Mouse (Mus musculus): ENCODE results near the gene Zfp513.
"Not testable (repeated sequence)": the region's sequence is repeated elsewhere in the genome, so short reads cannot be mapped to it uniquely, and the experiment has no call there.

The Zfp513 gene

DNA sequence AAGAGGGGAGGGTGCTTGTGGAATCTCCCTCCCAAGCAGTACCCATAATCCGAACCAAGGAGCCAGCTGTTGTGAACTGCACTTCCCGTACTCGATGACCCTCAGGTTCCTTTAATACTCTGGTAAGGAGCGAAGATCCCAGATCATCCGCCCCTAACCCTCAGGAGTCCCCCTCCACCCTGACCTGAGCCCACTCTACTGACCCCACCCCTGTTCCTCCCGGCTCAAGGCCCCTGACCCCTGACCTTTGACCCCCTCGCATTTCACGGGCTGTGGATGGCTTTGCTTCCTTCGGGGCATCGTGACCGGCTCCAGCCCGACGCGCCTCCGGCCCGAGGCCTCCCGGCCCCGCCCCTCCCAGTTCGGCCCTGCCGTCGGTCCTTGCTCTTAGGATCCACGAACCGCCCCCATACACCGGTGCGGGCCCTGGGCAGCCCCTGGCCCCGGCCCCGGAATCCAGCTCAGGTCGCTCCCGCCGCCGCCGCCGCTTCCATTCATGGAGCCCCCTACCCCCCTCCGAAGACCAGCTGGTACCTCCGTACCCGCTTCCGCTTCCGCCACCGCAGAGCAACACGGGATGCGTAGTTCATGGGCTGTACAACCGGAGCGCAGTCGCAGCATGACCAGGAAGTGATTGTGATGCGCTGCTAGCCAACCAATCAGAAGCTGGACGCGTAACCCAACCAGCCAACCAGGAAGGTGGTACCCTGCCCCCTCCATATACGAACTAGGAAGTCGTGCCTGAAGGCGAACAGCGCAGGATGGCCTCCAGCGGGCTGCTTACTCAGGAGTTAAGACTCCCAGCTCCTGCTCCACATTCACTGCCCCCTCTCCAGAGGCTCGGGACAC is at the start of gene Zfp513:
Gene Zfp513 (minus strand): TSS at position 562 of the 849 bp plus-strand sequence.
- peak; percentile 83 to 88 for DNase-seq (ENCODE audit: low spot score in 2 of 2)

DNA sequence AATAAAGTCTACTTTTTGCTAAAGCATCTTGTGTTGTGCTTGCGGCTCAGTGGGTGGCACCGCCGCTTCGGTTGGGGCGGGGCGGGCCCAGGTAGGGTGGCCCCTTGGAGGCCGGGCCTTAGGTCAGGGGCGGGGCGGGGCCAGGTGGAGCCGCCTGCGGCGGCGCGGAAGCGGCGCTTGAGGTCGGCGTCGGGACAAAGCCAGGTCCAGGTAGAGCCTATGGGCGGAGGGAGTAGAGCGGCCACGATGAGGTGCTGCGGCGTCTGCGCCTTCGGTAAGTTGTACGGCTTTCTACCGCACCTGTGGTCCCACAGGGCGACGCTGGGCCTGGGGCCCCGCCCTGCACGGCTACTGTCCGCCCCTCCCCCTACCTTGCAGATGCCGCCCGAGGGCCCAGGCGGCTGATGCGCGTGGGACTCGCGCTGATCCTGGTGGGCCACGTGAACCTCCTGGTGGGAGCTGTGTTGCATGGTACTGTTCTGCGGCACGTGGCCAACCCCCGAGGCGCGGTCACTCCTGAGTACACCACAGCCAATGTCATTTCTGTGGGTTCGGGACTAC is 49.5 kb upstream of the Zfp513 start, which contains the start of gene Krtcap3:
Gene Krtcap3 (plus strand): TSS at position 151 of the 561 bp plus-strand sequence.
- no peak for DNase-seq (ENCODE audit: low spot score in 2 of 2)

DNA sequence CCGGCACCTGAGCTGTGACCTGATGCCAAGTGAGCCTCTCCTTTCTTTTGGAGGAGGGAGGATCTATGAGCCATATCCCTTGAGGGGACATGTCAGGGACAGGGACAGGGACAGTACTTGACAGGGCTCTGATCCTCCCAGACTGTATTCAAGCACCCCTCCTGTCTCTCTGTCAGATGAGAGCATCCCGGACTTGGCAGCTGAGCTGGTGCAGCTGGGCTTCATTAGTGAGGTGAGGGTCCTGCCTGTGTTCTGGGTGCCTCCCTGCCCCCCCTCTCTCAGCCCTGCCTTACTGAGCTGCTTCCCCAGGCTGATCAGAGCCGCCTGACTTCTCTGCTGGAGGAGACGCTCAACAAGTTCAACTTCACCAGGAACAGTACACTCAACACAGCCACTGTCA is 48.6 kb upstream of the Zfp513 start:
- no peak for DNase-seq (ENCODE audit: low spot score in 2 of 2)

DNA sequence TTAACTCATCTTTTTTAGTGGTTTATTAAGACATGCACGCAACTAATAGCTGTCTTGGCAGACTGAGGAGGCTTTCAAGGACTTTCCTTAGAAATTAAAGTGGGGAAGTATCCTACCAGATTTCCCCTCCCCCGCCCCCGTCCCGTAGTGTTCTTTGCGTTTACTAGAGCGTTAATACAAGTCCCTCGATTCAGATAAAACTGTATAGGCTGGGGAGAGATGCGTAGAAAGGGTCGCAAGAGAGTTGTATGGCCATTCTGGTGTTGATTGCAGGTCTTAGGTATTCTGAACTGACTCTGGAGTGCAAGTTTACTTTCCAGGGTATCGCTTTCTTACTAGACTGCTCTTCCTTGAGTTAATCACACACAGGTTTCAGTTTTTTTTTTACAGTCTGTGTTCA is 40.1 kb upstream of the Zfp513 start:
- no peak for DNase-seq (ENCODE audit: low spot score in 2 of 2)

DNA sequence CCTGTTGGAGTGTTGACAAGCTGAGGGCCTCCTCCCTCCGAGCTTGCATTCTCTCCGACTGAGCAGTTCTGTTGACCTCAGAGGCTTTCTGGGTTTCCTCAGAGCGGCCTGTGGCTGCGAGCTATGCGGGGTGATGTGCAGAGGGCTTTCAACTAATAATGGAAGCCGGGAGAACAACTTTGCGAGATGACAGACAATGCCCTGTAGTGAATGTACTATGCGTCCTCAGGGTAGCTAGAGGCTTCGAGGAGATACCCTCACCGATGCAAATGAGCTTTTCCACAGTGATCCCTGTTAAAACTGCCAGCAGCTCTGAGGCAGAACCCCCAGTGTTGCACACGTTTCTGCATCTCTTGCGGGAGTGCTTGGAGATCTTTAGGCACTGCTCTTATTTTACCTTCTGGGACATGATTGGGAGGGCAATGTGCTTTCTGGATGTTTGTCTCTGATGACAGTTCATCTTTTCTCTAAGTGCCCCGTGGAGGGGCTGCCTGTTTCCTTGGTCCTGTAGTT is 39.5 kb upstream of the Zfp513 start:
- no peak for DNase-seq (ENCODE audit: low spot score in 2 of 2)

- DNase-seq (ENCODE audit: low spot score in 2 of 2) = peak; percentile 92 to 94
These were observed 38.8 kb upstream of the Zfp513 start, which contains the start of the genes Nrbp1 and Gm9970 for GRCm38 (mm10) chr5:31240637-31241521. Gene Nrbp1, plus strand, starts transcription at chr5:31240864. Gene Gm9970, minus strand, starts transcription at chr5:31241232.

- no peak for DNase-seq (ENCODE audit: low spot score in 2 of 2)
These were observed 24.5 kb upstream of the Zfp513 start for GRCm38 (mm10) chr5:31226641-31227040.

GRCm38 (mm10) chr5:31222696-31223095 is 20.6 kb upstream of the Zfp513 start:
- no peak for DNase-seq (ENCODE audit: low spot score in 2 of 2)

DNA sequence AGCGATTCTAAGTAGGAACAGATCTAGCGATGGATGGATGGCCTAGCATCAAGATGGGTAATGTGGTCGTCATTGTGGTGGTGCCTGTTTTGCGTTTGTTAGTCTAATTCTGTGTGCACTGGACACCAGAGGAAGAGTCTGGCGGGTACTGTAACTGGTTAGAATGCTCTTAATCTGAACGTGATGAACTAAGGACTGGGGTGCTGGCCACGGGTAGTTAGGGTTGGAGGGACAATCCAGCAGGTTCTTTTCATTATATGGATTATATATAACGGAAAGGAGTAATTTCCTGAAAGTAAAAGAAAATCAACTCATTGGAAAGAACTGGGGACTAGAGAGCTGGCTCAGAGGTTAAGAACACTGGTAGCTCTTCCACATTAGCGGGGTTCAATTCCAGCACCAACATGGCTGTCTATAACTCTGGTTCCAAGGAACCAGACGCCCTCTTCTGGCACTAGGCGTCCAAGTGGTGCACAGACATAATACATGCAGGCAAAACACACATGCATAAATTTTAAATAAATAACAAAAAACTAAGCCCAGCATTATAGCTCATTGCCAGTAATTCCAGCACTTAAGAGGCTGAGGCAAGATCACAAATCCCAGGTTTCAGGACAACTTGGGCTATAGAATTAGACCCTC is 19.3 kb upstream of the Zfp513 start:
- DNase-seq (ENCODE audit: low spot score in 2 of 2) = peak in 1 of 2 experiments; percentile 45

GRCm38 (mm10) chr5:31220448-31221303 is 18.6 kb upstream of the Zfp513 start, which contains the start of gene Ppm1g:
Gene Ppm1g, minus strand, starts transcription at chr5:31220687.
- DNase-seq (ENCODE audit: low spot score in 2 of 2) = peak; percentile 99

- DNase-seq (ENCODE audit: low spot score in 2 of 2) = no peak
These were observed 17.9 kb upstream of the Zfp513 start for GRCm38 (mm10) chr5:31219911-31220447.

DNA sequence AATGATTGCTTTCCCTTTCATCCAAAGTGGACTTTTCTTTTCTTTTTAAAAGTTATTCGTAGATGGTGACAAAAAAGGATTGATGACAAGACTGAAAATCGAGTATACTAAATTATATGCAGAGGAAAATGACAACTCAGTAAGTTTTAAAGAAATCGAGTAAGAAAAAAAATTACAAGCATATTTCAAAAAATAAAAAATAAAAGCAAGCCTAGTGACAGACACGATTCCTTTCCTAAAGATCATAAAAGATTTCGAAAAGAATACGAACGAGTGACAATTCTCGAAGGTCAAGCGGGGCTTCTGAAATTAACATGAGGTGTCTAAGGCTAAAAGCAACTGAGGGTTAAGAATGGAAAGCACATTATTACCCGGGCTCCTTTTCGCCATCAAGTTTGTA is 17.4 kb upstream of the Zfp513 start:
- DNase-seq (ENCODE audit: low spot score in 2 of 2) = no peak

DNA sequence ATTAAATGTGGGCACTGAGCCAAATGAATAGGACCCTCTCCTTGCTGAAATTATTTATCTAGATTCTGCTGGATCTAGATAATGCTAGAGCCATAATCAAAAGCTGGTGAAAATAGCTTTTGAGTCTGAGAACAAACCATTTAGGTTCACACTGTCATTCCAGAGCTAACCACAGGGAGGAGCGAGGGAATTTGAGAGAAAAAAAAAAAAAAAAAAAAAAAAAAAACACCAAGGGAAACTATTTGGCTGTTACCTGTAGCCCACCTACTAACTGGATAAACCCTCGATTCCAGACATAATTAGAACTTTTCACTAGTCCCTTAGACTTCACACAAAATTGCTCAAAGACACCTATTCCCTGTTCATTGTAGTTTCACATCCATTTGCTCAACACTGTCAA is 17.0 kb upstream of the Zfp513 start:
- DNase-seq (ENCODE audit: low spot score in 2 of 2) = no peak

DNA sequence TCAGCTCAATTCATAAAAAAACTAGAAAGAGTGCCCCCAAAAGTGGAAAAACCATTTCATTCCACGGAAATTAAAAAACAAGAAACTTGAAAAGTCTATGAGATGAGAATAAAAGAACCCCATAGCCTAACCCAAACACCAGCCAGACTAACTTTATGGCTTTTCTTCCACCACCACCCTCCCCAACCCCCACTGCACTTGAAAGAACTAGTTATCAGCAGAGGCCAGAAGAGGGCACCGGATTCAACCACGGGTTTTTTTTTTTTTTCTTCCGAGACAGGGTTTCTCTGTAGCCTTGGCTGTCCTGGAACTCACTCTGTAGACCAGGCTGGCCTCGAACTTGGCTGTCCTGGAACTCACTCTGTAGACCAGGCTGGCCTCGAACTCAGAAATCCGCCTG is 16.2 kb upstream of the Zfp513 start:
- peak in 1 of 2 experiments; percentile 44 for DNase-seq (ENCODE audit: low spot score in 2 of 2)

GRCm38 (mm10) chr5:31216554-31216953 is 14.5 kb upstream of the Zfp513 start:
- not testable (repeated sequence) for DNase-seq (ENCODE audit: low spot score in 2 of 2)

DNA sequence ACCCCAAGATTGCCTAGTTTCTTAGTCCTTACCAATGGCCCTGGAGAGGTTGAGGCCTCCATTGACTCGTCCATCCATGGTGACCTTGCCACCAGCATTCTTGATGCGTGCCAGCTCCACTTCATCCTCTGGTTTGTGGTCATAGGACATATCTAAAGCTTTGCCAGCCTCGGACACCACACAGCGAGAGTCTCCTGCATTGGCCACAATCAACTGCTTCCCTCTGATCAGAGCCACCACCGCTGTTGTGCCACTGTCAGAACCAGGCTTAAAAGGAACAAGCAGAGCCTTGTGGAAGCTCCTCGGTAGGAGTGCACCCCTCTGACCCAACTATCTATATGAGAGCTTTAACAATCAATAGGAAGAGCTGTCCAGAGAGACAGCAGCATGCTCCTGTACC is 2.3 kb upstream of the Zfp513 start:
- DNase-seq (ENCODE audit: low spot score in 2 of 2) = no peak

DNA sequence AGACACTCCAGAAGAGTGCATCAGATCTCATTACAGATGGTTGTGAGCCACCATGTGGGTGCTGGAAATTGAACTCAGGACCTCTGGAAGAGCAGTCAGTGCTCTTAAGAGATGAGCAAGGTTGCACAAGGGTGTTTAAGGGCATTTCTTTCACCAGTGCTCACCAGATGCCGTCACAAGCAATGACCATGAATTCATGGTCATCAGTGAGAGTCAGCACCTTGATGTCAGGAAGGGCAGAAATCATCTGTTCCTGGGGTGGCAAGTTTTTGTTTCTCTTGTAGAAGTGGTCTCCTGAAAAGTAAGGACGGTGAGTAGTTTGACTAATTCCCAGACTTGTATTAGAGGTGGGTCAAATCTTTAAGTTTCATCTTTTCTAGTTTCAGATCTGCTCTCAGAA is 1.8 kb upstream of the Zfp513 start:
- DNase-seq (ENCODE audit: low spot score in 2 of 2) = no peak

DNA sequence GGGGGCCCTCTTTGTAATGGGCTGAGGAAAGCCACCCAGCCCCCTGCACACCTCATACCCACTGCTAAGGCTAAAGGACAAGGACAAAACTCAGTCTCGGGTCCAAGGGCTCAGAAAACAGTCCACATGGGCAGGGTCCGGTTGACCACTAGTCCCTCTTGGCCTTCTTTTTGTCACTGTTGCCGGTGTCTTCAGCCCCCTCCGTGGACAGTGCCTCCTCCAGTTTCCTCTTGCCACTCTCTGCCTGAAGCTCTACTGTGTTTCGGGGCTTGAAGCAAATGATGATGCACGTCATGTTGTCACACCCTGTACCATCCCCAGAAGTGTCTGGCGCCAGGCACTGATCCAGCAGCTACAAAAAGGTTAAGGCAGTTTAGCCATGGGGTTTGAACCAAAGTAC is 830 bp upstream of the Zfp513 start:
- DNase-seq (ENCODE audit: low spot score in 2 of 2) = no peak

- no peak for DNase-seq (ENCODE audit: low spot score in 2 of 2)
These were observed 911 bp downstream of the Zfp513 start for GRCm38 (mm10) chr5:31201042-31201741.
